Mouse (Mus musculus): ENCODE data around the gene Cask. TPM values are rescaled to one million over a fixed set of nuclear protein-coding genes. Genes with fewer than 3 reads are reported as not detected.

The Cask gene
- polyA plus RNA-seq, 2 experiments: 20.9 to 25.4 TPM

DNA sequence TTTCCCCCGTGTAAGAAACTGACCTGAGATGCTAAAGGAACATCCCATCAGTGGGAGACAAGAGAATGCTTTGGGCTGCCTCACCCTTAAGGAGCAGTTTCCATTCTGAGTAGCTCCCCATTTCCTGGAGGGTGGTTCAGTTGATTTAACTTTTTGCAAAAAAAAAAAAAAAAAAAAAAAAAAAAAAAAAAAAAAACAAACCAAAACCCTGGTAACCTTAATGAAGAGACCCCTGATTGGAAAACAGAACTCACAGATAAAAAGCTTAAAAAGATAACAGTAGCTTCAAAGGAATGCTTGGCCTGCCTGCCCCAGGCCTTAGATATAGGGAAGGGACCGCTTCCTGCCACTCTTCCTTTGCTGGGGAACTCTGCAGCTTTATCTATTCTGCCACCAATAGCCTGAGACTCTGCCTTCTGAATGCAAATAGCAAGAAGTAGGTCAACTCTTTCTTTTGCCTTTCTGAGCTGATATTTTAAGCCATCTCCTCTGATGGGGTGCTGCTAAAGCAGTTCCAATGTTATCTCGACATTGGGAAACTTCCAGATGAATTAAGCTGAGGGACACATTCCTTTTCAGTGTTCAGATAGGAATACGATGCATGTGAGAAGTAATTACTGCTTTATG lies 332.3 kb downstream of the Cask start:
- no peaks in the 10 kb centered on the region for H3K9me3 ChIP-seq (ENCODE audit: control insufficient read depth, low read length)
- H3K36me3 ChIP-seq (ENCODE audit: control insufficient read depth, insufficient read depth, low read length): no peaks in the 10 kb centered on the region
- no peak overlapping the region for H3K4me3 ChIP-seq (replicated peaks; ENCODE audit: low read length)
- H3K9ac ChIP-seq (ENCODE audit: low read depth, low read length, severe bottlenecking): no peak overlapping the region
- no peak for ATAC-seq (ENCODE audit: low FRiP score, low read depth)
- H3K27me3 ChIP-seq (ENCODE audit: control insufficient read depth, insufficient read depth, low read length): no peaks in the 10 kb centered on the region
- H3K4me2 ChIP-seq (replicated peaks; ENCODE audit: low read depth, low read length, severe bottlenecking): no peak overlapping the region
- DNase-seq (ENCODE audit: low spot score): no peak
- H3K27ac ChIP-seq (replicated peaks; ENCODE audit: low read depth, low read length): no peak overlapping the region
- TF ChIP-seq POLR2A (IDR thresholded peaks at IDR 0.05; ENCODE audit: borderline replicate concordance, extremely low read depth, insufficient read depth, insufficient read length): no peak
- WGBS: 83% methylated on average over 4 of the region's 4 CpGs
- H3K4me1 ChIP-seq (ENCODE audit: control insufficient read depth, insufficient read depth, low read length): no peaks in the 10 kb centered on the region

- no peaks in the 10 kb centered on the region for H3K4me1 ChIP-seq (ENCODE audit: control insufficient read depth, insufficient read depth, low read length)
- no peak overlapping the region for H3K27ac ChIP-seq (replicated peaks; ENCODE audit: low read depth, low read length)
- no peaks in the 10 kb centered on the region for H3K9me3 ChIP-seq (ENCODE audit: control insufficient read depth, low read length)
- no peak for TF ChIP-seq POLR2A (IDR thresholded peaks at IDR 0.05; ENCODE audit: borderline replicate concordance, extremely low read depth, insufficient read depth, insufficient read length)
- DNase-seq (ENCODE audit: low spot score): no peak
- H3K9ac ChIP-seq (ENCODE audit: low read depth, low read length, severe bottlenecking): no peak overlapping the region
- no peaks in the 10 kb centered on the region for H3K36me3 ChIP-seq (ENCODE audit: control insufficient read depth, insufficient read depth, low read length)
- H3K27me3 ChIP-seq (ENCODE audit: control insufficient read depth, insufficient read depth, low read length): no peaks in the 10 kb centered on the region
- no peak overlapping the region for H3K4me3 ChIP-seq (replicated peaks; ENCODE audit: low read length)
- no peak overlapping the region for H3K4me2 ChIP-seq (replicated peaks; ENCODE audit: low read depth, low read length, severe bottlenecking)
- 83% methylated on average over 10 of the region's 10 CpGs for WGBS
- ATAC-seq (ENCODE audit: low FRiP score, low read depth): no peak
Observed at GRCm38 (mm10) chrX:13518019-13518418, 333.1 kb downstream of the Cask start.

- Histone ChIP-seq H3K4me3 (replicated peaks; ENCODE audit: low read length) (no peak overlapping the region), H3K27me3 (ENCODE audit: control insufficient read depth, insufficient read depth, low read length) (no peaks in the 10 kb centered on the region), H3K36me3 (ENCODE audit: control insufficient read depth, insufficient read depth, low read length) (no peaks in the 10 kb centered on the region), H3K9ac (ENCODE audit: low read depth, low read length, severe bottlenecking) (no peak overlapping the region), H3K4me2 (replicated peaks; ENCODE audit: low read depth, low read length, severe bottlenecking) (no peak overlapping the region), H3K4me1 (ENCODE audit: control insufficient read depth, insufficient read depth, low read length) (no peaks in the 10 kb centered on the region), H3K27ac (replicated peaks; ENCODE audit: low read depth, low read length) (no peak overlapping the region), H3K9me3 (ENCODE audit: control insufficient read depth, low read length) (no peaks in the 10 kb centered on the region)
- no peak for ATAC-seq (ENCODE audit: low FRiP score, low read depth)
- DNase-seq (ENCODE audit: low spot score): no peak
- TF ChIP-seq POLR2A (IDR thresholded peaks at IDR 0.05; ENCODE audit: borderline replicate concordance, extremely low read depth, insufficient read depth, insufficient read length): no peak
- 85% methylated on average over 6 of the region's 6 CpGs for WGBS
Observed at GRCm38 (mm10) chrX:13516451-13516850, 334.7 kb downstream of the Cask start.

- TF ChIP-seq POLR2A (IDR thresholded peaks at IDR 0.05; ENCODE audit: borderline replicate concordance, extremely low read depth, insufficient read depth, insufficient read length): no peak
- H3K27me3 ChIP-seq (ENCODE audit: control insufficient read depth, insufficient read depth, low read length): no peaks in the 10 kb centered on the region
- H3K27ac ChIP-seq (replicated peaks; ENCODE audit: low read depth, low read length): no peak overlapping the region
- H3K4me3 ChIP-seq (replicated peaks; ENCODE audit: low read length): no peak overlapping the region
- H3K4me1 ChIP-seq (ENCODE audit: control insufficient read depth, insufficient read depth, low read length): no peaks in the 10 kb centered on the region
- WGBS: 89% methylated on average over 5 of the region's 5 CpGs
- H3K4me2 ChIP-seq (replicated peaks; ENCODE audit: low read depth, low read length, severe bottlenecking): no peak overlapping the region
- H3K9me3 ChIP-seq (ENCODE audit: control insufficient read depth, low read length): no peaks in the 10 kb centered on the region
- ATAC-seq (ENCODE audit: low FRiP score, low read depth): no peak
- no peak overlapping the region for H3K9ac ChIP-seq (ENCODE audit: low read depth, low read length, severe bottlenecking)
- no peaks in the 10 kb centered on the region for H3K36me3 ChIP-seq (ENCODE audit: control insufficient read depth, insufficient read depth, low read length)
- DNase-seq (ENCODE audit: low spot score): no peak
Observed at GRCm38 (mm10) chrX:13513864-13514263, 337.3 kb downstream of the Cask start.

DNA sequence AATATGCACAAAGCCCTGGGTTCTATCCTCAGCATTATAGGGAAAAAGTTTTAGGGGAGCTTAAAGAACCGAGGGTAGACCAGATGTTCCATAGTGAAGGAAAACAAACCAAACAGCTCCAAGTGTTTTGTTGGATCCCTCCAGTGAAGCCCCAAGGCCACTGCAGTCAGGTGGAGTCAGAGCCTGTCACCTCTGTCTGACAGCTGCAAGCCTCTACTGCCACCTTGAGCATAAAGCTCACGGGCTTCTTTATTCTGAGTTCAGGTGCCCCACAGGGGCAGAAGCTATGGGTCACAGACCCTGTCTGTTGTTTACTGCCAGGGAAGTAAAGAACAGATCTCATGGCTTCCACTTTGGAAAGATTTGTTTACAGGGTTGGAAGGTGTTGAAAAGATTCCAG lies 338.0 kb downstream of the Cask start:
- Histone ChIP-seq H3K27me3 (ENCODE audit: control insufficient read depth, insufficient read depth, low read length) (no peaks in the 10 kb centered on the region), H3K4me1 (ENCODE audit: control insufficient read depth, insufficient read depth, low read length) (no peaks in the 10 kb centered on the region), H3K9me3 (ENCODE audit: control insufficient read depth, low read length) (no peaks in the 10 kb centered on the region), H3K4me2 (replicated peaks; ENCODE audit: low read depth, low read length, severe bottlenecking) (no peak overlapping the region), H3K9ac (ENCODE audit: low read depth, low read length, severe bottlenecking) (no peak overlapping the region), H3K4me3 (replicated peaks; ENCODE audit: low read length) (no peak overlapping the region), H3K27ac (replicated peaks; ENCODE audit: low read depth, low read length) (no peak overlapping the region), H3K36me3 (ENCODE audit: control insufficient read depth, insufficient read depth, low read length) (no peaks in the 10 kb centered on the region)
- WGBS: 40% methylated on average over 2 of the region's 2 CpGs
- no peak for TF ChIP-seq POLR2A (IDR thresholded peaks at IDR 0.05; ENCODE audit: borderline replicate concordance, extremely low read depth, insufficient read depth, insufficient read length)
- no peak for DNase-seq (ENCODE audit: low spot score)
- ATAC-seq (ENCODE audit: low FRiP score, low read depth): no peak

GRCm38 (mm10) chrX:13506376-13506775 lies 344.8 kb downstream of the Cask start:
- DNase-seq (ENCODE audit: low spot score) (no peak), ATAC-seq (ENCODE audit: low FRiP score, low read depth) (no peak)
- H3K36me3 ChIP-seq (ENCODE audit: control insufficient read depth, insufficient read depth, low read length): no peaks in the 10 kb centered on the region
- no peak for TF ChIP-seq POLR2A (IDR thresholded peaks at IDR 0.05; ENCODE audit: borderline replicate concordance, extremely low read depth, insufficient read depth, insufficient read length)
- no peak overlapping the region for H3K4me3 ChIP-seq (replicated peaks; ENCODE audit: low read length)
- H3K27ac ChIP-seq (replicated peaks; ENCODE audit: low read depth, low read length): no peak overlapping the region
- H3K9ac ChIP-seq (ENCODE audit: low read depth, low read length, severe bottlenecking): no peak overlapping the region
- no peaks in the 10 kb centered on the region for H3K9me3 ChIP-seq (ENCODE audit: control insufficient read depth, low read length)
- no peaks in the 10 kb centered on the region for H3K27me3 ChIP-seq (ENCODE audit: control insufficient read depth, insufficient read depth, low read length)
- no peaks in the 10 kb centered on the region for H3K4me1 ChIP-seq (ENCODE audit: control insufficient read depth, insufficient read depth, low read length)
- 67% methylated on average over 2 of the region's 2 CpGs for whole genome bisulfite sequencing
- H3K4me2 ChIP-seq (replicated peaks; ENCODE audit: low read depth, low read length, severe bottlenecking): no peak overlapping the region

All from limb, embryonic 14.5 days (tissue).